Mouse (Mus musculus): ENCODE measurements around the gene Eno3.

Gene Eno3

GRCm38 (mm10) chr11:70644564-70645103 lies 12.4 kb upstream of the Eno3 start:
- no peak for DNase-seq (ENCODE audit: low spot score in 2 of 2)

DNA sequence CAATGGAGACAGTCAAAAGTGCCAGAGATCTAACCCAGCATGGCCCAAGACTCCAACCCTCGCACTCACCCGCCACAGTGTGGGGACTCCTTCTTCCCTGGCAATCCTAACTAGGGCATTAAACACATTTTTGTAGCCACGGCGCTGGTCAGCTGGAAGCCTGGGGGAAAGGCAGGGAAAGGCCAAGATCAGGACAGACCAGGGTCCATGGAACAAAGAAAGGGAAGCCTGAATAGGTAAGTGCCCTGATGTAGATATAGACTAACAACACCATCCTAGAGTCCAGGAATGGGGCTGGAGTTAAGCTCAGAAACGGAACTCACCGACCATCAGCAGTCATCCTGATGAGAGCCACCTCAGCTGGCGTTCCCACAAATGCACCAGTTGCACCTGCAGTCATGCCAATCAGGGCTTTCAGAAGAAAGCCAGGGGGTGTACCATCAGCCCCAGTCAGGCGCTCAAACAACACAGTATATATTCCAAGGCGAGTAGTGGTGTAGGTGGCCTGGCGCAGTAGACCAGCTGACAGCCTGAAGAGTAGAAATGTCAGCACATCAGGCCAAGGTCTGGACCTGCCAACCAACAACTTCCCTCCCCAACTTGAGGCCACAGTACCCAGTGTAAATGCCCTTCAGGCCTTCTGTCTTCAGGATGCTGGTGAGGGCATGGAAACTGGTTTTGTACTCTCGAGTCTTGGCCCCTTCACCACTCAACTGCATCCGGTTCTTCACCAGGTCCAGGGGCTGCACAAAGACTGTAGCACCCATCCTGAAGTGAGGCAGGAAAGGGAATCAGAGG lies 11.3 kb upstream of the Eno3 start:
- DNase-seq (ENCODE audit: low spot score in 2 of 2), result no peak

DNA sequence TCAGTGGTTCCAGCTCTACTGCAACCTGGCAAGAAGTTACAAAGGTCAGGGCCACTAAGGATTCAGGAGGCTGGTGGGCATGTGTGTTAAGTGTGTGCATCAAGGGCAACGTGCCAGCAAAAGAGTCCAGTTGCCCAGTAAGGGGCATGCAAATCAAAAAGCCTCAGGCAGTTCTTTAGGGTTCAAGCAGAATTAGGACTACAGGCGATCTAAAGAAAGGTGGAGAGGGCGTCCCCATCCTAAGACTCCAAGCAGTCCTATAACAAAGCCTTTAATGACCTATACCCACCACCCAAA lies 10.8 kb upstream of the Eno3 start:
- DNase-seq (ENCODE audit: low spot score in 2 of 2), result no peak

DNA sequence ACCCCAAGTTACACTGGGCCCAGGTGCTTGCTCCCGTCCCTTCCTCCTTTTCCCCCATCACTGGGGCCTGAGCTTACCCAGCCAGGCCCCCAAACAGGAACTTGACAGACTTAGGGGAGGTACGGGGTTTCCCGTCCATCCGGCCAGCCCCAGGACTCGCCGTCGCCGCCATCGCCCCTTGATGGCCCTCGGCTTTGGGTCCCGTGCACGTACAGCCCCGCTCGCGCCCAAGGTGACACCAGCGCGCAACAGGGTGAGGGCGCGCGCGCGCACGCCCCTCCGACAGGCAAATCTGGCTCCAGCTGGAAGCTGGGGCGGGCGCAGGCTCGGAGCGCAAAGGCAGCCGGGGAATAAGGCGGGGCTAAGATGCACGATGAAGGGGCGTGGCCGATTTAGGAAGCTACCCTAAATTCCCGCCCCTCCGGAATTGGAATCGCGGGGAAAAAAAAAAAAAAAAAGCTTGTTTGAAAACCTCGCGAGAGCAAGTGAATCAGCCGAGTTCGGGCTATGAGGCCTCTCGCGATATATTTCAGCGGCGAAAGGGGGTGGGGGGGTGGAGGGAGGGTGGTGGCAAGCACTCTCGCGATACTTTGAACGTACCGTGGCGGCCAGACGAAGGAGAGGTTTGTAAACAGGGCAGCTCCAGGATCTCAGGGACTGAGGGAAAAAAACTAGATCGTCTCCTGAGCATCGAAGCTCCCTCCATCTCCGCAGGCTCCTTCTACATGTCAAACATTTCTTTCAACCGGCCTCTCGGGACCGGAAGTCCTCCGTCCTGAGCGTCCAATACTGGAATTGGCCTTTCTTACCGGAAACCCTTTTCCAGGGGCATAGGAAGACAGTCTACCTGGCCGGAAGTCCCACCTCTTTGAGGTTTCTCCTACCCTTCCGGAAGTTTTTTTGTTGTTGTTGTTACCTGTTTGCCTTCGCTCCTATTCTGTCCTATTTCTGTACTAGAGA lies 10.0 kb upstream of the Eno3 start, which contains the start of the genes Rnf167 and Slc25a11:
Gene Rnf167, plus strand, starts transcription at position 545 of the 960 bp plus-strand sequence.
Gene Slc25a11, minus strand, starts transcription at position 789 of the 960 bp plus-strand sequence.
- peak; percentile 94 to 97 for DNase-seq (ENCODE audit: low spot score in 2 of 2)

- DNase-seq (ENCODE audit: low spot score in 2 of 2), result no peak
Measured at GRCm38 (mm10) chr11:70647716-70648420, 9.1 kb upstream of the Eno3 start.

- no peak for DNase-seq (ENCODE audit: low spot score in 2 of 2)
Measured at GRCm38 (mm10) chr11:70648512-70648911, 8.5 kb upstream of the Eno3 start.

DNA sequence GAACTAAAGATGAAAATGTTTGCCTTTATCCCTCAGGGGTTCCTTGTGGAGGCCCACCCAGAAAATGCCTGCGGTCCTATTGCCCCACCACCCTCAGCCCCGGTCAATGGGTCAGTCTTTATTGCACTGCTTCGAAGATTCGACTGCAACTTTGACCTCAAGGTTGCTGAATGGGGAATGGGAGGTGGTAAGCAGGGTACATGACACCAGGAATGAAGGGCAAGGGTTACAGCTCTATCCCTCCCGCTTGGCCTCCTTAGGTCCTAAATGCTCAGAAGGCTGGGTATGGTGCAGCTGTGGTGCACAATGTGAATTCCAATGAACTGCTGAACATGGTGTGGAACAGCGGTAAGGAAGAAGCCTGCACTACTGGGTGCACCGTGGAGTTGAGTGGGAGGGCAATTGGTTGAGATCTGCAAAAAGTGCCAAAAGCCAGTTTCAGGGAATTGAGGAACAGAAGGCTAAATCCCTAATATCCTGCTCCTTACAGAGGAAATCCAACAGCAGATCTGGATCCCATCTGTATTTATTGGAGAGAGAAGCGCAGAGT lies 7.7 kb upstream of the Eno3 start:
- no peak for DNase-seq (ENCODE audit: low spot score in 2 of 2)

GRCm38 (mm10) chr11:70650322-70651175 lies 6.5 kb upstream of the Eno3 start:
- no peak for DNase-seq (ENCODE audit: low spot score in 2 of 2)

GRCm38 (mm10) chr11:70651391-70651790 lies 5.6 kb upstream of the Eno3 start:
- DNase-seq (ENCODE audit: low spot score in 2 of 2), result no peak

DNA sequence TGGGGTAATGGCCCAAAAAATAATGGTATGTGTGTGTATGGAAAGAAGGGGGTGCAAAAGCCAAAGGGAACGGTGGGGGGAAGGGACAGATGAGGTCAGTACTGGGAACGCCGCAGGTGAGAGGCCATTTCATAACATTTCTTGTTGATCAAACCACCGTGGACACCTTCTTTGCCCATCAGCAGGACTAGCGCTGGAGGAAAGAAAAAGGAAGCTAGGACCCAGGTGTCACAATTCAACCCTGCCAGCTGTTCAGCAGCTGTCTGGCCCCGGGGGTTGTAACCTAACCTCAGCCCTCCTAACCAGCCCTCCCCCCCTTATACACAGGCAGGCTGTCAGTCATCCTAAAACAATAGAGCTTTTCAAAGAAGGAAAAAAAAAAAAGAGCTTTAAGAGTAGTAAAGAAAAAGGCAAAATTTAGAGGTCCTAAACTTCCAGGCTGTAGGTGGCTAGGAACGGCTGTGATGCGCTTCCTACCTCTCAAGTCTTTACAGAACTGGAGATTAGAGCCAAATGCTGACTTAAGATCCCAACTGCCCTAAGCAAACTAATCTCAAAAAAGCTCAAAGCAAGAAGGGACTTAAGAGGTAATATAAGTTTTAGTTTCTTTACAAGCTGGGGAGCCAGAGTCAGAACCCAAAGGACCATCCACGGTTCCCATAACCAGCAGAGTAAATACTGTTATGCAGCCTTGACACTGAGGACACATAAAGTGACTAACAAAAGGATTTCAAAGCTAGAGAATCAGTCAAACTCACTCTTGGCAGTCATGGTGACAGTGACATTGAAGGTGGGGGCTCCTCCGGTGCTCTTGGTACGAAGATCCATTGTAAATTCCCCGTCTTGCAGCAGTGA lies 4.7 kb upstream of the Eno3 start:
- DNase-seq (ENCODE audit: low spot score in 2 of 2), result no peak

- DNase-seq (ENCODE audit: low spot score in 2 of 2), result no peak
Measured at GRCm38 (mm10) chr11:70652884-70653344, 4.1 kb upstream of the Eno3 start.

DNA sequence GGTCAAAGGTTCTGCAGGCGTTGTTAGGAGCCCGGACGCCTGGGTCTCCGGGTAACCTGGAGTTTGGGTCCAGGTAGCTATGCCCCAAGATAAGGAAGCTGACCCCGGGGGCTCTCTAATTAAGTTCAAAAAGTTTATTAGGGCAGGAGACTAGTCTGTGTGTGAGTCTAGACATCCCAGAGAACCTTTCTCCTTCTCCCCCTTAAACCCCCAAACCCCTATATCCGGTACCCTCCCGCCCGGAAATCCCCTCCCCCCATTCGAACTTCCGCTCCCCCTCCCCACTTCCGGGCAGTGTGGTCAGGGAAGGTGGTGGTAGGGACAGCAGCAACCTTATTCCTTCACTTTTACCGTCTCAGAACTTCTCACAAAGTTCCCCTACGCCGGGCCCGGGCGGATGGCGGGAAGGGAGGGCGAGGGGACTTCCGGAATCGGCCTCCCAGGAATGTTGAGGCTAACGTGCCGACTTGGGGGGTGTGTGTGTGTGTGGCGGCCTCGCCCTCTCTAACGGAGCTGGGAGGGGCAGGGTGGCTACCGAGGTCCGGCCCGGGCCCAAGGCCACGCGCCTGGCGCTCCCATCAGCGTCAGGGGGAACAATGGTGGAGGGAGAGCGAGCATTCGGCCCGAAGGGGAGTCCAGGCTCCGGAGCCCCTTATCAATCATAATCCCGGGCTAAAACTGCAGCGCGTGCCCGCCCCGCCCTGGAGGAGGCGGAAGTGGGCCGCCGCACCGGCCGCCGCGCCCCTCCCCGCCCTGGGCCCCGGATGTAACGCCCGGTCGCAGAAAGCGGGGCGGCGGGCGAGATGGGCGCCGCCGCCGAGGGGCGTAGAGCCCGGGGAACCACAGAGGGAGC lies 3.4 kb upstream of the Eno3 start:
- peak in 1 of 2 experiments; percentile 44 for DNase-seq (ENCODE audit: low spot score in 2 of 2)

DNA sequence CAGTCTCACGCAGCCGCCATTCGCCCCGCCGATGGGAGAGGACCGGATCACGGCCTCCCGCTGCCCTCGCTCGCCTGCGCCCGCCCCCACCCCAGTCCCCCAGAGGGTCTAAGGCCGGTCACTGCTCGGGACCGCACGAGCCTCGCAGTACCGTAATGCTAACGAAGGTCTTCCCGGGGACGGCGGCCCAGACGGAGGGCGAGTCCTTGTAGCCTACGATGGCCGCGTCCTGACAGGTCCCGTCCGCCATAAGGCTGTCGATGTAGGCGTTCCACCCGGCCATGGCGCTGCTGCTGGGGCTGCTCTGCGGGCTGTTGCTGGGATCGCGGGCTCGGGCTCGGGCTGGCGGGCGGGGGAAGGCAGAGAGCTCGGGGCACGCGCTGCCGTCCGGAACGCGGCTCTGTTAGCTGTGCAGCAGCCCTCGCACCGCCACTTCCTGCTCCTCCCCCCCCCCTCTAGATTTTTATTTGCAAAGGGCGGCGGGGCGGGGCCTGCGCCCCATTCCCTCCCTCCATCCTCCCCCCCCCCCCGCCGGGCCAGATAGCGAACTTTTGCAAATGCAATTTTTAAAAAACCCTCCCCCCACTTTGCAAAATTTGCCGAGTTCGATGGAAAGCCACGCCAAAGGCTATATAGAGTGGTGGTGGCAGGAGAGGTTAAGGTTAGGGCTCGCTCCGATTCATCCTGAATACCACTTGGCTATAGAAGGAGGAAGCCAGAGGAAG lies 2.6 kb upstream of the Eno3 start, which contains the start of gene Pfn1:
Gene Pfn1, minus strand, starts transcription at position 447 of the 725 bp plus-strand sequence.
- peak; percentile 58 to 66 for DNase-seq (ENCODE audit: low spot score in 2 of 2)

DNA sequence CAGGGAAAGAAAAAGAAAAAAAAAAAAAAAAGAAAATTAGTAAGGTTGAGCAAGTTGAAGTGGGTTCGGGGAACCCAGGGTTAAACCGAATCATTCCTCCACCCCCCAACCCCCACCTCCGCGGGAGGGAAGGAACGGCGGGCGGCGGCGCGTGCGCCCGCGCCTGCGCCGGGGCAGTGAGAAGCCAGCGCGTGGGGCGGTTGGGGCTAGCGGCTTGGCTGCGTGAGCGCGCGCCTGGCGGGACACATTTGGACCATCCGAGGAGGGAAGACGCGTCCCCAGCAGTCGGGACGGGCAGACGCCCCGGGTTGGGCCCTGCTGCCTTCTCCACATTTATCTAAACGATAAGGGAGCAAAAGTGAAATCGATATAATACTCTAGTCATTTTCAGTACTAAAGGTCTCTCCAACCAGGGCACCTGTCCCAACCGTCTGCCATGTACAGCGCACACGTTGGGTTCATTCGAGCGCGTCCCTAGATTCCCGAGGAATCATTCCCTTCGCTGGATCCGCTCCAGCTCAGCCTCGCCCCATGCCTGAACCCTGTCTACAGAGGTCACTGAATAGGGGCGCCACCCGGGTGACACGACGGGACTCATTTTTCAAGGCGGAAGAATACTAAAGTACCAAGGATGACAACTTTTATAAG lies 2.0 kb upstream of the Eno3 start:
- peak; percentile 68 to 72 for DNase-seq (ENCODE audit: low spot score in 2 of 2)

DNA sequence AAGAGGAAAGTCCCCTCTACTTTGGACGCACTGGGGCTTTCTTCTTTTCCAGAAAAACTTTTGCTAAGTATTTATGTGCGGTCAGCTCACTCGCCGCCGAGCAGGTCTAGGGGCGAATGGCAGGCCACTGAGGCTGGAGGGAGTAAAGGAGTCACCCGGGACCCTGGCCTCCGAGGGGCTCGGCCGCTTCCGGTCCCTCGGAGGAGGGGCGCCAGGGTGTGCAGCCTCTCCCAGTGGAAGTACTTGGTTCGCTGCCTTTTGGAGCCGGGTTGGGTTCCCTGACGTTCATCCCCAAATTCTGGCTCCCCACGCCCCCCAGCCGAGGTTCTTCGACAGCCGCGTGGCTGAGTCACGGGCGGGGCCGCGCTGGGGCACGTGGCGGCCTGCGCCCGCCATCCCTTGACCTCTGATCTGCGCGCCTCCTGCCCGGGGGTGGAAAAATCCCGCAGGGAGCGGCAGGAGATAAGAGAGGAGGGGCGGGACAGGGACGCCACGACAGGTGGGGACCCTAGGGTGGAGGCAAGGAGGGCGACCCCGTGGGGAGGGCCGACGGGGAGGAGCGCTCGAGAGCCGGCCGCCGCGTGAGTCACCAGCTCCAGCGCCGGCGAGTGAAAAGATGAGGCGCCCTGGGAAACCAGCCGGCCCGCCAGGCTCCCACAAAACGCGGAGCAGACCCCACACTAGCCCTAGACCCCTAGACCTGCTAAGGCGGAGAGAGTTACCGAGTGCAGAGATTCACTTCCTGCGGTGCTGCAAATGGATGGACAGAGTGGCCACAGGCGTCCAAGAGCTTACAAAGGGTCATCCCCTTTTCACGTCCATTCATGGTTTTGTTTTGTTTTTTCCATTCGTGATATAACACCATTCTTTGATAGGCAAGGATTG lies 1.2 kb upstream of the Eno3 start:
- DNase-seq (ENCODE audit: low spot score in 2 of 2), result no peak

DNA sequence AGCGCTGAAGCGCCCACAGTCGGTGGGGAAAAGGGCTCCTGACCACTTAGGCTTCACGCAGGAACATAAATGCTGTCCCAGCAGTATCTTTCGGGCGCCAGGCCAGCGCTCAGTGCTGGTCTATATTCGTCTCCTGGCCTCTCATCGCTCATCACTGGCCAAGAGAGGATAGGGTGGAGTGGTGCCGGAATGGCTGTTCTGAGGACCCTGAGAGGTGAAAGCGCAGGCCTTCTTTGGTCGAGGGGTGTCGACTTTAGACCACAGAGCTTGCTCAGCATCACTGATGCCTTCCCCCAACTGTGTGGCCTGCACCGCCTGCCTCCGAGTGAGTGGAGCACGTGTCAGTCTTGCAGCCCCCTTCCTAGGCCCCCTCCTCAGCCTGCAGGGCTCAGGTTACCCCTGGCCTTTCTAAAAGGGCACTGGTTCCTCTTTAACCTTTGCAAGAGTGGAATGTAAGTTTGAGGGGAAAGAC lies 510 bp upstream of the Eno3 start:
- DNase-seq (ENCODE audit: low spot score in 2 of 2), result no peak

All from right cerebral cortex, adult 2 months (tissue).